Mouse (Mus musculus): Measurements from ENCODE around the gene Jak3. TPM values are rescaled to one million over a fixed set of nuclear protein-coding genes. Genes with fewer than 3 reads are reported as not detected.

Jak3 gene
- polyA plus RNA-seq (2012; rRNA removed), result 3.5 TPM in 2 replicates

DNA sequence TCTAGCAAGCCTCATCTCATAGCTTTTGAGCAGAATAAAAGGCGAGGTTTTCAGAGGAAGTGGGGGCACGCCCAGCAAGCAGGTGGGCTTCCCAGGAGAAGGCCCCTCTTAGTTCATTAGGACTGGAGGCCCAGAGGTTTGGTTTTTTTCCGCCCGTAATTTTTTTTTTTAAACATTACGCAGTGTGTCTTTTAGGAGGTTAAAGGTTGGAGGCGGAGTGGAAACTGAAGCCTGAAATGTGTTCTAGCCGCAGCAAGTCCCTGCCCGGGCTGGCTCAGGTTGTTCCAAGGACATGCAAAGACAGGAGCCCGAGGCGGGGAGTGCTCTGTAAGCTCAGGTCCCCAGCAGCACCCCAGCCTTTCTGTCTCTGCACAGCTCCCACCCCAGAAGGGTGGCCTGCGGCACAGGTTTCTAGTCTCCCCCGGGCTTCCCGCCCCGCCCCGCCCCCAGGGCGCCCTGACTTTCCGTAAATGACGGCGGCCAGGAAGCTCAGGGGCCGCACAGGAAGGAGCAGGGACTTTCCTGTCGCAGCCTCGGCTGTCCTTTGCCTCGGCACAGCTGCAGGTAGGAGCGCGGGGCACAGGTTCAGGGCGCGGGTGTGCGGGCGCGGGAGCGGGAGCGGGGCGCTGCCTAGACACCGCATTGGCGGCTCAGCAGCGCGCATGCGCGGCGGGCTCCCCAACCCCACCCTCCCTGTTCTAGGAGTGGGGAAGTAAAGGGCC, at the start of gene Jak3:
Gene Jak3, plus strand, starts transcription at position 277 of the 722 bp plus-strand sequence.

DNA sequence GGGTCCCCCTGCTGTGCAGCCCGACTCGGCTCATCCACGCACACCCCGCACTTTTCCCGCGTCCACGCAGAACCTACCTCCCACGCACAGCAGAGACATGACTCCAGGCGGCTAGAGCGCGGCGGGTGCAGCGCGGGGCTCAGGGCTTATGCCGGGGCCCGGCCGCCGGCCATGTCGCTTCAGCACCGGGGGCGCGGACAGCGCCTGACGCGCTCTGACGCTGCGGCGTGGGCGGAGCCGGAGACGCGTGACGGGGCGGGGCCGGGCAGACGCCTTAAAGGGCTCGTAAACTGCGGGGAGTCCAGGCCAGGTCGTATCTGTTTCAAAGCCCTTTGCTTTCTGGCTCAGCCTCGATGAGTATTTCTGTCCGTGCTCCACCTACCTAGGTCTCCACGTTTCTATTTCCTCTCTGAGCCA, 4.5 kb upstream of the Jak3 start, which contains the start of gene Unc13a:
Gene Unc13a, minus strand, starts transcription at position 209 of the 417 bp plus-strand sequence.

DNA sequence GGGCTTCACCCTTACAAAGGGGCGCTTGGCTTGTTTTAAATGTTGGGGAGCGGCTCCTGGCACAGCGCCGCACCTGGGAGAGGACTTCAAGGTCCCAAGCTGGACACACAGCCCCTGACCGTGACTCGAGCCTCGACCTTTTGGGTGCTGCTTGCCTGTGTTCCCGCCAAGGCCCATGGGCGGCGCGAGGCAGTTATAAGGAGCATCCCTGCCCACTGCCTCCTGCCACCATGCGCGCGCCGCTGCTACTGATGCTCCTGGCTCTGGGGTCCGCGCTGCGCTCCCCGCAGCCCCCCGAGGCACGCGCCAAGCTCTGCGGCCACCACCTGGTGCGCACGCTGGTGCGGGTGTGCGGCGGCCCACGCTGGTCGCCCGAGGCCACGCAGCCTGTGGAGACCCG, 12.9 kb downstream of the Jak3 start, which contains the start of gene Insl3:
Gene Insl3, plus strand, starts transcription at position 187 of the 400 bp plus-strand sequence.

DNA sequence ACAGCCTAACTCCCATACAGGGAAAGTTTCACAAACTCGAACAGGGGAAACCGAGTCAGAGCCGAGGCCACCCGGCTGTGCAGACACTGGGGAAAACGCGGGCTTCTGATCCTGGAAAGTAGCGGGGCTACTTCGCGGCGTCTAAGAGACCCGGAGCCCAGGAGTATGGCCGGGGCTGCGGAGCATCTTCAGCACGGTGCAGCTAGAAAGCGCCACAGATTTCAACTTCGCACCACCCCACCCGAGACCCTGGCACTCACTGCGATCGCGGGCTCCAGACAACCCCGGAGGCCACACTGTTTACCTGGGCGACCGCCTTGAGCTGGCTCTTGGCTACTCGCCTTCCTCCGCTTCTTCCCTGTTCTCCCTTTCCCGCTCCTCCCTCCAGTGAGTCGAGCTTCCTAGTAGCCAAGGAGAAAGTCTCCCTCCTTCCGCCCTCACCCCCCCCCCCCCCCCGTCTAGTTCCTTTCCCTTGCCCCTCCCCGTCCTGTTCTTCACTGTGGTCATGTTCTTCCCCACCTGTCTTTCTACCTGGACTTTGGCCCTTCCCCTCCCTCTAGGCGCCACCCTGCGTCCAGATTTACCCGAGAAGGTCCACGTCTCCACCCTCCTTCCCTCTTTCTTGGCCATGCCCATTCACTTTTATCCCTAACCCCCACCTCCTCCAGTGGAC, 25.5 kb downstream of the Jak3 start, which contains the start of gene B3gnt3:
Gene B3gnt3, minus strand, starts transcription at position 376 of the 673 bp plus-strand sequence.

DNA sequence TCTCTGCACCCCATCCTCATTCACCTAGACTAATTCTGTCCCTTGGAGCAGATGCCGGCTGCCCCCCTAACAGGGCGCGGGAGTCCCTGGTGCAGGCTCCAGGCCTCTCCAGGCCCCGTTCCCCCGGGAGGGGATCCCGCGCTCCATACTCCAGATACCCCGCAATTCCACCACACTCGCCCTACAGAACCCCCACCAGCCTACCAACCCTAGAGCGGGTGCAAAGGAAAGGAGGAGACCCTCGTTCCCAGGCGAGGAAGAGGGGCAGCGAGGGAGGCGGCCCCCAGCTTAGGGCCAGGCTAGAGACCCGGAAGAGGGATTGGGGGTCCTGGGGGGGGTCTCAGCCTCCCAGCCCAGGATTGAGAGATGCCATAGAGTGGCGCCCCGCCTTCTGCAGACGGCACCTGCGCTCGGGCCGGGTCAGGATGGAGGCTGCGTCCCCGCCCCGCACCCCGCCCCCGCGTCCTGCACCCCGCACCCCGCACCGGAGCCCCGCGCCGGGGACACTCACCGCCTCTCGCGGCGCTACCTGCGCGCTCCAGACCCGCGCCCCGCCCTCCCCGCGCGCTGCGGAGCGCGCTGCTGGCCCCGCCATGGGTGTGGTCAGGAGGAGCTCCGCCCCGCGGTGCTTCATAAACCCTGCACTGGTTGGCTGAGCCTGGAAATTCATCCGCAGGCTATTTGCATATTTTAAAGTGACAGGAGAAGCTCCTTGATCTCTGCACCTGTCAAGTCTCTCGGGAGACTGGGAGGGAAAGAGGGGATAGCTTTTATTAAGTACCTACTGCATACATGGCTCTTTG, 49.2 kb downstream of the Jak3 start, which contains the start of gene Fcho1:
Gene Fcho1, minus strand, starts transcription at position 595 of the 803 bp plus-strand sequence.

Other genes with a start within 250 kb of the Jak3 start
- 63.1 and 67.7 TPM in 2 replicates for gene Abhd8, start 212.6 kb upstream of the Jak3 start, polyA plus RNA-seq (2012; rRNA removed)
- 82.2 and 83.9 TPM in 2 replicates for gene Mrpl34, start 211.3 kb upstream of the Jak3 start, polyA plus RNA-seq (2012; rRNA removed)
- 70.7 and 98.5 TPM in 2 replicates for gene Dda1, start 207.1 kb upstream of the Jak3 start, polyA plus RNA-seq (2012; rRNA removed)
- 64.5 and 107 TPM in 2 replicates for gene Ano8, start 190.3 kb upstream of the Jak3 start, polyA plus RNA-seq (2012; rRNA removed)
- 30.7 and 37.4 TPM in 2 replicates for gene Gtpbp3, start 188.2 kb upstream of the Jak3 start, polyA plus RNA-seq (2012; rRNA removed)
- gene Plvap, start 164.5 kb upstream of the Jak3 start, polyA plus RNA-seq (2012; rRNA removed), result 29.5 and 39.7 TPM in 2 replicates
- 0.48 and 0.52 TPM in 2 replicates for gene Ccdc194, start 150.6 kb upstream of the Jak3 start, polyA plus RNA-seq (2012; rRNA removed)
- gene Bst2, start 138.8 kb upstream of the Jak3 start, polyA plus RNA-seq (2012; rRNA removed), result 15.8 and 19.0 TPM in 2 replicates
- gene Mvb12a, start 133.4 kb upstream of the Jak3 start, polyA plus RNA-seq (2012; rRNA removed), result 62.6 and 71.2 TPM in 2 replicates
- 0.22 and 0.23 TPM in 2 replicates for gene Tmem221, start 117.4 kb upstream of the Jak3 start, polyA plus RNA-seq (2012; rRNA removed)
- not detected in 2 replicates for gene Nxnl1, start 109.7 kb upstream of the Jak3 start, polyA plus RNA-seq (2012; rRNA removed)
- 50.4 and 64.7 TPM in 2 replicates for gene Slc27a1, start 107.4 kb upstream of the Jak3 start, polyA plus RNA-seq (2012; rRNA removed)
- gene Pgls, start 84.1 kb upstream of the Jak3 start, polyA plus RNA-seq (2012; rRNA removed), result 126 and 164 TPM in 2 replicates
- gene Fam129c, start 78.6 kb upstream of the Jak3 start, polyA plus RNA-seq (2012; rRNA removed), result 6.1 and 12.4 TPM in 2 replicates
- 65.9 and 99.7 TPM in 2 replicates for gene Colgalt1, start 65.3 kb upstream of the Jak3 start, polyA plus RNA-seq (2012; rRNA removed)
- 15.4 and 19.3 TPM in 2 replicates for gene Unc13a, start 4.5 kb upstream of the Jak3 start, polyA plus RNA-seq (2012; rRNA removed)
- 0.57 and 1.1 TPM in 2 replicates for gene Insl3, start 12.9 kb downstream of the Jak3 start, polyA plus RNA-seq (2012; rRNA removed)
- gene B3gnt3, start 25.5 kb downstream of the Jak3 start, polyA plus RNA-seq (2012; rRNA removed), result 0.40 and 0.66 TPM in 2 replicates
- gene Fcho1, start 49.4 kb downstream of the Jak3 start, polyA plus RNA-seq (2012; rRNA removed), result 30.0 and 40.4 TPM in 2 replicates
- 1.8 and 3.1 TPM in 2 replicates for gene Zfp709, start 205.7 kb downstream of the Jak3 start, polyA plus RNA-seq (2012; rRNA removed)
- gene Zfp882, start 232.3 kb downstream of the Jak3 start, polyA plus RNA-seq (2012; rRNA removed), result 9.3 and 10.3 TPM in 2 replicates
- gene Zfp617, start 232.3 kb downstream of the Jak3 start, polyA plus RNA-seq (2012; rRNA removed), result 21.6 and 25.9 TPM in 2 replicates

Measured in central nervous system, embryonic 11.5 days (tissue).